Mouse (Mus musculus): Measurements from ENCODE around the gene 3830406C13Rik. TPM values are rescaled to one million over a fixed set of nuclear protein-coding genes. Genes with fewer than 3 reads are reported as not detected.

The 3830406C13Rik gene
- polyA plus RNA-seq, 1 experiment from 2014 or later = 46.1 TPM

- WGBS = under 1% methylated on average over 42 of the region's 42 CpGs
- peak; percentile 50; the same call in 1 of the 2 replicates for ATAC-seq
- peak overlapping the region; percentile 11; the same call in 1 of the 2 replicates for H3K4me3 ChIP-seq (ENCODE audit: low read length)
These were observed 57.3 kb downstream of the 3830406C13Rik start for GRCm38 (mm10) chr14:12341075-12341788.

GRCm38 (mm10) chr14:12341789-12342457, 58.0 kb downstream of the 3830406C13Rik start:
- no peak overlapping the region for H3K4me3 ChIP-seq (ENCODE audit: low read length)
- peaks cover 93% of the 10 kb centered on the region for H3K27me3 ChIP-seq (replicated peaks; ENCODE audit: control insufficient read depth, insufficient read depth, low read length)
- WGBS = 5% methylated on average over 24 of the region's 24 CpGs
- no peak overlapping the region for H3K27ac ChIP-seq (ENCODE audit: low read length)
- no peaks in the 10 kb centered on the region for H3K36me3 ChIP-seq (ENCODE audit: control insufficient read depth, insufficient read depth, low read length)
- H3K4me1 ChIP-seq (ENCODE audit: control insufficient read depth, insufficient read depth, low read length) = peaks cover 3% of the 10 kb centered on the region; the same call in 1 of the 2 replicates
- no peak overlapping the region for H3K4me2 ChIP-seq (ENCODE audit: low read depth, low read length)
- H3K9ac ChIP-seq (ENCODE audit: low read depth, low read length) = no peak overlapping the region
- no peak for ATAC-seq
- no peaks in the 10 kb centered on the region for H3K9me3 ChIP-seq (ENCODE audit: control insufficient read depth, low read length)

More at GRCm38 (mm10) chr14:12341075-12341788, 57.3 kb downstream of the 3830406C13Rik start:
- H3K36me3 ChIP-seq (ENCODE audit: control insufficient read depth, insufficient read depth, low read length) = no peaks in the 10 kb centered on the region
- H3K4me1 ChIP-seq (ENCODE audit: control insufficient read depth, insufficient read depth, low read length) = peaks cover 3% of the 10 kb centered on the region; the same call in 1 of the 2 replicates
- H3K9me3 ChIP-seq (ENCODE audit: control insufficient read depth, low read length) = no peaks in the 10 kb centered on the region
- H3K4me2 ChIP-seq (ENCODE audit: low read depth, low read length) = 0 out of 2 replicates have a peak overlapping the region, but pooled peaks have one; percentile 19
- no peak overlapping the region for H3K9ac ChIP-seq (ENCODE audit: low read depth, low read length)
- H3K27me3 ChIP-seq (replicated peaks; ENCODE audit: control insufficient read depth, insufficient read depth, low read length) = peaks cover 87% of the 10 kb centered on the region
- no peak overlapping the region for H3K27ac ChIP-seq (ENCODE audit: low read length)

GRCm38 (mm10) chr14:12342458-12343131, 58.6 kb downstream of the 3830406C13Rik start:
- Histone ChIP-seq H3K36me3 (ENCODE audit: control insufficient read depth, insufficient read depth, low read length) (no peaks in the 10 kb centered on the region), H3K4me3 (ENCODE audit: low read length) (no peak overlapping the region), H3K4me2 (ENCODE audit: low read depth, low read length) (no peak overlapping the region), H3K9me3 (ENCODE audit: control insufficient read depth, low read length) (no peaks in the 10 kb centered on the region), H3K27ac (ENCODE audit: low read length) (no peak overlapping the region), H3K4me1 (ENCODE audit: control insufficient read depth, insufficient read depth, low read length) (peaks cover 3% of the 10 kb centered on the region; the same call in 1 of the 2 replicates), H3K27me3 (replicated peaks; ENCODE audit: control insufficient read depth, insufficient read depth, low read length) (peaks cover 95% of the 10 kb centered on the region), H3K9ac (ENCODE audit: low read depth, low read length) (no peak overlapping the region)
- ATAC-seq = no peak
- 2% methylated on average over 23 of the region's 23 CpGs for WGBS

GRCm38 (mm10) chr14:12343451-12343941, 59.5 kb downstream of the 3830406C13Rik start:
- H3K4me1 ChIP-seq (ENCODE audit: control insufficient read depth, insufficient read depth, low read length) = peaks cover 3% of the 10 kb centered on the region; the same call in 1 of the 2 replicates
- no peak for ATAC-seq
- H3K4me2 ChIP-seq (ENCODE audit: low read depth, low read length) = no peak overlapping the region
- H3K27ac ChIP-seq (ENCODE audit: low read length) = no peak overlapping the region
- peaks cover 94% of the 10 kb centered on the region for H3K27me3 ChIP-seq (replicated peaks; ENCODE audit: control insufficient read depth, insufficient read depth, low read length)
- H3K9me3 ChIP-seq (ENCODE audit: control insufficient read depth, low read length) = no peaks in the 10 kb centered on the region
- H3K9ac ChIP-seq (ENCODE audit: low read depth, low read length) = no peak overlapping the region
- H3K4me3 ChIP-seq (ENCODE audit: low read length) = no peak overlapping the region
- WGBS = 1% methylated on average over 20 of the region's 20 CpGs
- no peaks in the 10 kb centered on the region for H3K36me3 ChIP-seq (ENCODE audit: control insufficient read depth, insufficient read depth, low read length)

- no peaks in the 10 kb centered on the region for H3K9me3 ChIP-seq (ENCODE audit: control insufficient read depth, low read length)
- H3K27ac ChIP-seq (ENCODE audit: low read length) = no peak overlapping the region
- peaks cover 3% of the 10 kb centered on the region; the same call in 1 of the 2 replicates for H3K4me1 ChIP-seq (ENCODE audit: control insufficient read depth, insufficient read depth, low read length)
- H3K4me2 ChIP-seq (ENCODE audit: low read depth, low read length) = 0 out of 2 replicates have a peak overlapping the region, but pooled peaks have one; percentile 7
- WGBS = 5% methylated on average over 24 of the region's 24 CpGs
- H3K36me3 ChIP-seq (ENCODE audit: control insufficient read depth, insufficient read depth, low read length) = no peaks in the 10 kb centered on the region
- H3K27me3 ChIP-seq (replicated peaks; ENCODE audit: control insufficient read depth, insufficient read depth, low read length) = peaks cover 96% of the 10 kb centered on the region
- H3K4me3 ChIP-seq (ENCODE audit: low read length) = peak overlapping the region; percentile 8; the same call in 1 of the 2 replicates
- H3K9ac ChIP-seq (ENCODE audit: low read depth, low read length) = no peak overlapping the region
- ATAC-seq = no peak
These were observed 60.2 kb downstream of the 3830406C13Rik start for GRCm38 (mm10) chr14:12344061-12344745.

DNA sequence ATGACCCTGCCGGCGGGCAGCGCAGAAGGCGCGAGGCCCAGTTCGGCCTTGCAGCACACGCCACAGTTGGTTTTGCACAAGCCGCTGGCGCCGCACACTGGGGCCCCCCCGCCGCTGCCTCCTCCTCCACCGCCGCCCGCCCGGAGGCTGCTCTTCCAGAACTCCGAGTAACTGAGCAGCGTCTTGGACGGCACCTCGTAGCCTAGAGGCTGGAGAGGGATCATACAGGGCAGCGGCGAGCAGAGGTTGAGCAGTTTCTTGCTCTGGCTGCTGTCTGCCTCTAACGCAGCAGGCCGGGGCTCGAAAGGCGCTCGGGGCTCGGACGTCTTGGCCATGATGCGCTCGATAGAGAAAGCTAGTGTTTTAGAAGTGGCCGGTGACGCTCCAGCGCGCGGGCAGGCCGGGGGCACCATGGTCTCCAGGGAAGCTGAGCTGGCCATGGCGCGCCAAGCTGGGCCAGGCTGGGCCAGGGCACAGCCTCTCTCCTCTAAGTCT, 60.8 kb downstream of the 3830406C13Rik start:
- H3K27ac ChIP-seq (ENCODE audit: low read length) = no peak overlapping the region
- peak overlapping the region; percentile 8; the same call in 1 of the 2 replicates for H3K4me3 ChIP-seq (ENCODE audit: low read length)
- H3K27me3 ChIP-seq (replicated peaks; ENCODE audit: control insufficient read depth, insufficient read depth, low read length) = peaks cover 97% of the 10 kb centered on the region
- no peak overlapping the region for H3K9ac ChIP-seq (ENCODE audit: low read depth, low read length)
- ATAC-seq = no peak
- under 1% methylated on average over 39 of the region's 39 CpGs for WGBS
- H3K4me2 ChIP-seq (ENCODE audit: low read depth, low read length) = 0 out of 2 replicates have a peak overlapping the region, but pooled peaks have one; percentile 7
- no peaks in the 10 kb centered on the region for H3K36me3 ChIP-seq (ENCODE audit: control insufficient read depth, insufficient read depth, low read length)
- H3K4me1 ChIP-seq (ENCODE audit: control insufficient read depth, insufficient read depth, low read length) = peaks cover 3% of the 10 kb centered on the region; the same call in 1 of the 2 replicates
- no peaks in the 10 kb centered on the region for H3K9me3 ChIP-seq (ENCODE audit: control insufficient read depth, low read length)

GRCm38 (mm10) chr14:12345241-12345921, 61.4 kb downstream of the 3830406C13Rik start:
- Histone ChIP-seq H3K9ac (ENCODE audit: low read depth, low read length) (no peak overlapping the region), H3K4me2 (ENCODE audit: low read depth, low read length) (0 out of 2 replicates have a peak overlapping the region, but pooled peaks have one; percentile 7), H3K4me3 (ENCODE audit: low read length) (peak overlapping the region; percentile 8; the same call in 1 of the 2 replicates), H3K9me3 (ENCODE audit: control insufficient read depth, low read length) (no peaks in the 10 kb centered on the region), H3K27me3 (replicated peaks; ENCODE audit: control insufficient read depth, insufficient read depth, low read length) (peaks cover 94% of the 10 kb centered on the region), H3K27ac (ENCODE audit: low read length) (no peak overlapping the region), H3K4me1 (ENCODE audit: control insufficient read depth, insufficient read depth, low read length) (peaks cover 3% of the 10 kb centered on the region; the same call in 1 of the 2 replicates), H3K36me3 (ENCODE audit: control insufficient read depth, insufficient read depth, low read length) (no peaks in the 10 kb centered on the region)
- no peak for ATAC-seq
- under 1% methylated on average over 40 of the region's 40 CpGs for WGBS
